Mouse (Mus musculus) hindbrain, embryonic 15.5 days (tissue): ENCODE data around the gene Smcp. TPM values are rescaled to one million over a fixed set of nuclear protein-coding genes. Genes with fewer than 3 reads are reported as not detected.

Experiments used
- ATAC-seq: fragments of 200-750 bp; cut with Nextera tagmentation; 2 replicates; pipeline ENCODE4 v1.8.0; 2017; ENCODE audit warnings: low read depth, moderate number of reproducible peaks, moderate TSS enrichment; ENCODE audit not compliant: low FRiP score
- H3K27ac ChIP-seq: fragments of 300-500 bp; sonication (generic); replicated peaks from 2 replicates; pipeline ENCODE4 v1.5.1; 2015; ENCODE audit warnings: mild to moderate bottlenecking, inconsistent platforms
- H3K27me3 ChIP-seq: fragments of 300-500 bp; sonication (generic); 2 replicates; pipeline ENCODE4 v1.6.1; 2015; ENCODE audit warnings: control low read depth, inconsistent platforms
- H3K36me3 ChIP-seq: fragments of 300-500 bp; sonication (generic); 2 replicates; pipeline ENCODE4 v1.6.1; 2015; ENCODE audit warnings: control low read depth, inconsistent platforms
- H3K4me1 ChIP-seq: fragments of 300-500 bp; sonication (generic); replicated peaks from 2 replicates; pipeline ENCODE4 v1.6.1; 2015; ENCODE audit warnings: control low read depth, inconsistent platforms
- H3K4me2 ChIP-seq: fragments of 300-500 bp; sonication (generic); 2 replicates; pipeline ENCODE4 v1.6.1; 2015; ENCODE audit warnings: moderate library complexity, mild to moderate bottlenecking, inconsistent platforms
- H3K4me3 ChIP-seq: fragments of 300-500 bp; sonication (generic); 2 replicates; pipeline ENCODE4 v1.5.1; 2015; ENCODE audit warnings: mild to moderate bottlenecking, inconsistent platforms
- H3K9ac ChIP-seq: fragments of 300-500 bp; sonication (generic); 2 replicates; pipeline ENCODE4 v1.6.1; 2015; ENCODE audit warnings: inconsistent platforms
- H3K9me3 ChIP-seq: fragments of 300-500 bp; sonication (generic); 2 replicates; pipeline ENCODE4 v1.6.1; 2016; ENCODE audit warnings: control low read depth, inconsistent platforms
- WGBS: fragments of 180-500 bp; shearing (Covaris S2); methylation state at CpG from one replicate; pipeline ENCODE4 v1.1.7; 2015; 5-methylcytosine and 5-hydroxymethylcytosine counted together
- polyA plus RNA-seq: library from polyadenylated mRNA; unstranded; fragments of >200 nt; fragmentation: Nextera tagmentation; extraction: Ambion mirVana; gene quantifications from 2 replicates; pipeline ENCODE4 v1.2.1, GENCODE M21; 2015

The Smcp gene
- polyA plus RNA-seq = not detected in 2 replicates

DNA sequence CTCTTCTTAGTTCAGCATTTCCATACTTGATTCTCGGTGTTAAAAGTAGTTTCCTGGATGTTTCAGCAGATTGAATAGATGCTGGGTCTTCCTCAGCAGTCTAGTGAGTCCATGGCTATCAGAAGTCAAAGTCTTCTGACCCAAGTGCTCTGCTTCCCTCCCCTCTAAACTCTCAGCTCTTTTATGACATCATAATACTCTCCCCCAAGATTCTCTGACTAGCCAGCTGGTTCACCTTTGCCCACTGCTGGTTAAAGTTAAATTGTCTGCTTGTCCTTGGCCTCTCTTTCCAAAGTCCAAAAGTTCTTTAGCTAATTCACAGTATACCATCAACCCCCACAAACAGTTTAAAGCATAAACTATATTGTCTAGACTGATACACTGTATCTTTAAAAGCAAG, at the start of gene Smcp:
TSS of gene Smcp (minus strand) at position 140 of the 400 bp plus-strand sequence.
- Histone ChIP-seq H3K9ac (no peak within 1 kb of the TSS), H3K36me3 (no peaks in the 10 kb centered on the region), H3K27ac (no peak within 1 kb of the TSS), H3K27me3 (no peaks in the 10 kb centered on the region), H3K9me3 (no peaks in the 10 kb centered on the region), H3K4me3 (no peak within 1 kb of the TSS), H3K4me1 (no peaks in the 10 kb centered on the region), H3K4me2 (no peak within 1 kb of the TSS)
- no peak for ATAC-seq
- 82% methylated on average over 1 of the region's 1 CpGs for WGBS

DNA sequence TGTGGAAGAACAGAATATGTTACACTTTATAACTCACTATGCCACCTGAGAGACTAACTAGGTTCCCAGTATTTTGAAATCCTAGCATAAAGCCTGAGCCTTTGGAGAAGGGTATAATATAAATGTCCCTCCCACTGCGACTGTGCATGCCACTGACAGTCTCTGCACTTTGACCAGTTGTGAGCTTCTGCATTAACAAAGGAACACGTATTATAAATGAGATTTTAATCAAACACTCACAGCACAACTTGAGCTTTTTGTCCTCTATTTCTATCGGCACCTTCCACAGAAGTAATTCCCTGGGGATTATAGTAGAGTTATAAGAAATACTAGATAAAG, 49.8 kb upstream of the Smcp start:
- Histone ChIP-seq H3K27ac (no peak overlapping the region), H3K4me1 (no peaks in the 10 kb centered on the region), H3K4me3 (no peak overlapping the region), H3K4me2 (no peak overlapping the region), H3K9ac (no peak overlapping the region), H3K9me3 (no peaks in the 10 kb centered on the region), H3K36me3 (no peaks in the 10 kb centered on the region), H3K27me3 (no peaks in the 10 kb centered on the region)
- WGBS = 71% methylated on average over 3 of the region's 3 CpGs
- no peak for ATAC-seq

DNA sequence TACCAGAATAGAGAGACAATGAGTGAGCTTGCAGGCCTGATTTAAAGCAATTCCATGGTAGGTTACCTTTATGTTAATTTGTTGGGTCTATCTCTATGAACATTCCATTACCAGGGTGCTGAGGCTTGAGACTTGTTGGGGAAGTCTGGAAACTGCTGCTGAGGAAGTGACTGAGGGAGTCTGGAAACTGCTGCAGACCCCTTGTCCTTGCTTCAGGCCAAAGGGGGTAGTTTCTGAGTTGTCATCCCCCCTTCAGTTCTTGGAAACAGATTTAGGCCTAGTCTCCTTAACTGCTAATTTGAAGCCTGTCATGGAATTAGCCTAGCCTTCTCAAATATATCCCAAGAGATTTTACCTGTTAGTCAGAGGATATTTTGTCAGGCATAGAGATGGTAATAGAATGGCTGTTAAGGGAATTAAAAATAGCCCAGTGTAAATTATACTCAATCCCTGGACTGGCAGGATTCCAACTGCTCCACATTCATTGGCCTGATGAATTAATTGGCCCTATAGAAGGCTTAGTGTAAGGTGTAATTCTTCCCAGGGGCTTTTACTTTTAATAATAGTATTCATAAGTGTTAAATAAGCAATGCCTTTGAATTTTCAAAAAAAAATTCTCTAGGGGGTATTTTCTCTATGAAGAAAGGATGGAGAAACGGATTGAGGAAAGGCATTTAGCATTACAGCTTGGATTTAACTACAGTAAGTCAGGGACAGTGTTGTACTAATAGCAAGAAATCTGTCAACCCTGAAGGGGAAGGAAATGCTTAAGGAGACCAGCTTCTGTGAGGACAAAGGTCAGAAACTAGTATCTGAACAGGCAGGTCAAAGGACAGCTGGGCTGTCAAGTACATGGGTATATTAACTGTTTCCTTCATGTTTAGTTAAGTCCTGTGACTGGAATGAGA, 49.2 kb upstream of the Smcp start:
- no peak overlapping the region for H3K4me3 ChIP-seq
- H3K27ac ChIP-seq = no peak overlapping the region
- H3K4me1 ChIP-seq = no peaks in the 10 kb centered on the region
- no peak overlapping the region for H3K4me2 ChIP-seq
- ATAC-seq = peak; percentile 42; the same call in 1 of the 2 replicates
- no peaks in the 10 kb centered on the region for H3K9me3 ChIP-seq
- no peaks in the 10 kb centered on the region for H3K27me3 ChIP-seq
- no peaks in the 10 kb centered on the region for H3K36me3 ChIP-seq
- 29% methylated on average over 1 of the region's 1 CpGs for WGBS
- no peak overlapping the region for H3K9ac ChIP-seq

- H3K9me3 ChIP-seq = no peaks in the 10 kb centered on the region
- no peak for ATAC-seq
- H3K36me3 ChIP-seq = no peaks in the 10 kb centered on the region
- no peak within 1 kb of the TSS for H3K4me3 ChIP-seq
- no peak within 1 kb of the TSS for H3K9ac ChIP-seq
- no peak within 1 kb of the TSS for H3K4me2 ChIP-seq
- H3K27ac ChIP-seq = no peak within 1 kb of the TSS
- H3K27me3 ChIP-seq = no peaks in the 10 kb centered on the region
- WGBS = 91% methylated on average over 2 of the region's 2 CpGs
- H3K4me1 ChIP-seq = no peaks in the 10 kb centered on the region
Observed at GRCm38 (mm10) chr3:92621560-92621959, 32.8 kb upstream of the Smcp start, which contains the start of gene Lce6a. TSS of gene Lce6a (minus strand) at chr3:92621660.

DNA sequence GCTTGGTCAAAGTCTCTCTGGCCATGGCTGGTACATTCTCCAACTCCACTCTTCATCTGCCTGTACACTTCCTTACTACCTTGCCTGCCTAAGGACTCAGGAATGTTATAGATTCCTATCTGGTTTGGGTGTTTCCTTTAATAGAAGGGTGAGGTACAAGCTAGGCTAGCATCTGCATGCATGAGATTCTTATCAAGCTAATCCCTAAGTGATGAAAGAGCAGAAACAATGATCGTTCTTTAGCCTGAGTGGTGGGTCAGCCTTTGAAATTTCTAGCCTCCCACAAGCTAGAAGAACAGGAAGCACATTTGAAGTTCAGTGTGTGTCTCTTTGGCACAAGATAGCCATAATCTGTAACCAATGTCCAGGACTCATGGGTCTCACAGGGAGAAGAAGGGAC, 21.0 kb upstream of the Smcp start:
- Histone ChIP-seq H3K36me3 (no peaks in the 10 kb centered on the region), H3K9ac (no peak overlapping the region), H3K27me3 (no peaks in the 10 kb centered on the region), H3K9me3 (no peaks in the 10 kb centered on the region), H3K27ac (no peak overlapping the region), H3K4me3 (no peak overlapping the region), H3K4me2 (no peak overlapping the region), H3K4me1 (no peaks in the 10 kb centered on the region)
- ATAC-seq = no peak
- 84% methylated on average over 1 of the region's 1 CpGs for WGBS

- Histone ChIP-seq H3K36me3 (no peaks in the 10 kb centered on the region), H3K4me1 (no peaks in the 10 kb centered on the region), H3K4me2 (no peak within 1 kb of the TSS), H3K27ac (no peak within 1 kb of the TSS), H3K9me3 (no peaks in the 10 kb centered on the region), H3K4me3 (no peak within 1 kb of the TSS), H3K27me3 (no peaks in the 10 kb centered on the region), H3K9ac (no peak within 1 kb of the TSS)
- ATAC-seq = no peak
Observed at GRCm38 (mm10) chr3:92607392-92607791, 18.6 kb upstream of the Smcp start, which contains the start of gene 2210017I01Rik. TSS of gene 2210017I01Rik (minus strand) at chr3:92607492.

DNA sequence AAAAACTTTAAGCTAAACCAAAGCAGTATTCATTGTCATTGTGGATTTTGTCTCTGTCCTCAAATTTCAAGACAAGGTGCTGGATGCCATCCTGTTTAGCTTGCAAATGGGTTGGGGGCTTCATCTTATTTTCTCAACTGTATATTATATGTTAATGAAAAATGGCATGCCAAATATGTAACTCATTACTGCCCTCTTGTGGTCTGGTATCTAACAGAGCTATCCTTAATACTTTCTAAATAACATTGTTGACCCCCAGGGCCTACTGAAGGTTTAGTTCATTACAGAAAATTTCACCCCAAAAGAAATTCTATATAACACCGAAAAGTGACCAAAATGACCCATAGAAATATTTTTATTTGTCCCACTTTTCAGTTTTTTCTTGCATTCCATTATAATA, 13.4 kb upstream of the Smcp start:
- no peaks in the 10 kb centered on the region for H3K4me1 ChIP-seq
- no peak overlapping the region for H3K9ac ChIP-seq
- H3K27me3 ChIP-seq = no peaks in the 10 kb centered on the region
- H3K9me3 ChIP-seq = peaks cover 6% of the 10 kb centered on the region
- no peak overlapping the region for H3K27ac ChIP-seq
- WGBS = 45% methylated on average over 1 of the region's 1 CpGs
- no peak overlapping the region for H3K4me3 ChIP-seq
- no peaks in the 10 kb centered on the region for H3K36me3 ChIP-seq
- ATAC-seq = no peak
- H3K4me2 ChIP-seq = no peak overlapping the region

DNA sequence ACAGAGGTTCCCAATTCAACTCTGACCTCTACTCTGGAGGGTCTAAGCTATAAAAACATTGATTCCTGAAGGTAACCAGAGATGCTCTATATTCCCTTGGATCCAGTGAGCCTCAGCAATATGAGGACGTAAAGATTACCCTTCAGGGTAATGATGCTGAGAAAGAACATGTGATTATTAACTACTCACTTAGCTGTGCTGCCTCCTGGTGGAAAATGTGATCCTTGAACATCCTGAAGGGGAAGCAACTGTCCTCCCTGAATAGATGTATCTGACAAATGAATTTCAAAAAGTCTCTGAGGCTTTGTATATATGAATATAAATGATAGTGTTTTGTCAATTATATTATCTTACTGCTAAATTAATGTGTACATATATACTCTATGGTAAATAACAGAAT, 11.7 kb upstream of the Smcp start:
- H3K4me1 ChIP-seq = no peaks in the 10 kb centered on the region
- 52% methylated on average over 1 of the region's 1 CpGs for WGBS

GRCm38 (mm10) chr3:92599973-92600372, 11.2 kb upstream of the Smcp start:
- H3K4me2 ChIP-seq = no peak overlapping the region
- H3K9me3 ChIP-seq = peaks cover 6% of the 10 kb centered on the region
- no peaks in the 10 kb centered on the region for H3K36me3 ChIP-seq
- H3K4me1 ChIP-seq = no peaks in the 10 kb centered on the region
- H3K27ac ChIP-seq = no peak overlapping the region
- no peak overlapping the region for H3K4me3 ChIP-seq
- H3K27me3 ChIP-seq = no peaks in the 10 kb centered on the region
- ATAC-seq = no peak
- no peak overlapping the region for H3K9ac ChIP-seq

More for the DNA sequence above, 11.7 kb upstream of the Smcp start:
- H3K9ac ChIP-seq = no peak overlapping the region
- H3K27ac ChIP-seq = no peak overlapping the region
- H3K9me3 ChIP-seq = peaks cover 6% of the 10 kb centered on the region
- no peak overlapping the region for H3K4me2 ChIP-seq
- H3K36me3 ChIP-seq = no peaks in the 10 kb centered on the region
- H3K4me3 ChIP-seq = no peak overlapping the region
- no peak for ATAC-seq
- no peaks in the 10 kb centered on the region for H3K27me3 ChIP-seq

GRCm38 (mm10) chr3:92598429-92598828, 9.6 kb upstream of the Smcp start:
- Histone ChIP-seq H3K36me3 (no peaks in the 10 kb centered on the region), H3K4me1 (no peaks in the 10 kb centered on the region), H3K4me2 (no peak overlapping the region), H3K27me3 (no peaks in the 10 kb centered on the region), H3K27ac (no peak overlapping the region), H3K9me3 (peaks cover 6% of the 10 kb centered on the region), H3K9ac (no peak overlapping the region), H3K4me3 (no peak overlapping the region)
- no peak for ATAC-seq
- 94% methylated on average over 2 of the region's 2 CpGs for WGBS

DNA sequence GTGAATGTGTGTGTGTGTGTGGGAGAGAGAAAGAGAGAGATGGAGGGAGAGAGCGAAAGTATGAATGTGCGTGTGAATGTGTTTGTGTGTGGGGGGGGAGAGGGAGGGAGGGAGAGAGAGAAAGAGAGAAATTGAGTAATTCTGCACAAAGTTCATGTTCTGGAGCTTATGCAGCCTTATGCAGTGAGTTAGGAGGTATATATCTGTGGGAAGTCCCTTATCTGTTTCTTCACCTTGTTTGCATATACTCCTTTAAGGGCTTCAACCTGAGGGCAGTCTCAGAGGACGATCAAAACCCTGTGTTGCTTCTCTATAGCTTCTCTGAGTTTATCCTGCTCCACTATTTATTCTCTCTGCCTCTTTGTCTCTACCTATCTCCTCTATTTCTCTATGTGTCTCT, 1.6 kb downstream of the Smcp start:
- Histone ChIP-seq H3K36me3 (no peaks in the 10 kb centered on the region), H3K27ac (no peak overlapping the region), H3K9ac (no peak overlapping the region), H3K4me2 (no peak overlapping the region), H3K27me3 (no peaks in the 10 kb centered on the region), H3K9me3 (no peaks in the 10 kb centered on the region), H3K4me3 (no peak overlapping the region), H3K4me1 (no peaks in the 10 kb centered on the region)
- no peak for ATAC-seq
- WGBS = 87% methylated on average over 3 of the region's 3 CpGs

DNA sequence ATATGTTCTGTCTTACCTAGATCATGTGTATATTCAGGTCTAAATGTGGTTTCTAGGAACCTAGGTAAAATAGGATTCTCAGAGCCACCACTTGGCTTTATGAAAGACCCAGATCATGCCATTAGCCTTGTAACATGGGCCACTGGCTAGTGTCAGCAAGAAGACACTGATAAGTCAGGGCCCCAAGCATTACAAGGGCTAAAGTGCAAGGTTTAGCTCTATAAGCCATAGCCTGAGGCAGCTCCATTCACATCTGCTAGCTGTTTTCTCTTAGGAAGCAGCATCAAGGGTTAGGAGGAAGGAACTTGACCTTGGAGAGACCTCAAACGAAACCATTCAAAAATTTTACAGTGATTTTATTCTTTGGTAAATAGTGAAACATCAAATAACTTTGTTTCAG, 3.7 kb downstream of the Smcp start:
- Histone ChIP-seq H3K36me3 (no peaks in the 10 kb centered on the region), H3K27ac (no peak overlapping the region), H3K4me3 (no peak overlapping the region), H3K4me2 (no peak overlapping the region), H3K4me1 (no peaks in the 10 kb centered on the region), H3K27me3 (no peaks in the 10 kb centered on the region), H3K9me3 (no peaks in the 10 kb centered on the region), H3K9ac (no peak overlapping the region)
- WGBS = 78% methylated on average over 1 of the region's 1 CpGs
- ATAC-seq = no peak
